Mouse (Mus musculus) heart, embryonic 16.5 days (tissue): Measurements from ENCODE around the gene Ankrd36. TPM values are rescaled to one million over a fixed set of nuclear protein-coding genes. Genes with fewer than 3 reads are reported as not detected.
"Not testable (repeated sequence)": the region's sequence is repeated elsewhere in the genome, so short reads cannot be mapped to it uniquely, and the experiment has no call there.

Experiments used
- ATAC-seq: fragments of 200-750 bp; cut with Nextera tagmentation; replicated peaks from 2 replicates; pipeline ENCODE4 v1.8.0; 2017; ENCODE audit warnings: moderate number of reproducible peaks; ENCODE audit not compliant: insufficient read depth, low FRiP score; ENCODE audit errors: extremely low read depth
- H3K27ac ChIP-seq: fragments of 300-500 bp; sonication (generic); 2 replicates; pipeline ENCODE4 v1.5.1; 2014; ENCODE audit warnings: mild to moderate bottlenecking, low read length, control low read depth, moderate library complexity
- H3K27me3 ChIP-seq: fragments of 300-500 bp; sonication (generic); 2 replicates; pipeline ENCODE4 v1.6.1; 2014; ENCODE audit warnings: low read length, mixed read lengths; ENCODE audit not compliant: control insufficient read depth, insufficient read depth
- H3K36me3 ChIP-seq: fragments of 300-500 bp; sonication (generic); 2 replicates; pipeline ENCODE4 v1.6.1; 2014; ENCODE audit not compliant: control insufficient read depth, insufficient read depth
- H3K4me1 ChIP-seq: fragments of 300-500 bp; sonication (generic); 2 replicates; pipeline ENCODE4 v1.6.1; 2014; ENCODE audit warnings: low read length, mixed read lengths; ENCODE audit not compliant: control insufficient read depth, insufficient read depth
- H3K4me2 ChIP-seq: fragments of 300-500 bp; sonication (generic); 2 replicates; pipeline ENCODE4 v1.6.1; 2014; ENCODE audit warnings: low read depth, mild to moderate bottlenecking, control low read depth, low read length
- H3K4me3 ChIP-seq: fragments of 300-500 bp; sonication (generic); 2 replicates; pipeline ENCODE4 v1.5.1; 2014; ENCODE audit warnings: mild to moderate bottlenecking, control low read depth, low read length
- H3K9ac ChIP-seq: fragments of 300-500 bp; sonication (generic); 2 replicates; pipeline ENCODE4 v1.6.1; 2014; ENCODE audit warnings: low read length, control low read depth
- H3K9me3 ChIP-seq: fragments of 300-500 bp; sonication (generic); replicated peaks from 2 replicates; pipeline ENCODE4 v1.6.1; 2016; ENCODE audit warnings: low read length; ENCODE audit not compliant: control insufficient read depth
- WGBS: fragments of 180-500 bp; shearing (Covaris S2); extraction: QIAGEN DNeasy Blood & Tissue Kit; methylation state at CpG from one replicate; pipeline ENCODE4 v1.1.7; 2014; 5-methylcytosine and 5-hydroxymethylcytosine counted together
- polyA plus RNA-seq: library from polyadenylated mRNA; unstranded; fragments of >200 nt; fragmentation: Nextera tagmentation; extraction: Ambion mirVana; gene quantifications from 2 replicates; pipeline ENCODE4 v1.2.1, GENCODE M21; 2015

Ankrd36 gene
- polyA plus RNA-seq, 1 experiment from 2014 or later: not detected

- 83% methylated on average over 5 of the region's 5 CpGs for WGBS
- H3K9me3 ChIP-seq: no peaks in the 10 kb centered on the region
- no peak overlapping the region for H3K9ac ChIP-seq
- no peak overlapping the region for H3K4me2 ChIP-seq
- no peak overlapping the region for H3K27ac ChIP-seq
- no peak for ATAC-seq
- H3K4me3 ChIP-seq: no peak overlapping the region
- no peaks in the 10 kb centered on the region for H3K27me3 ChIP-seq
- H3K36me3 ChIP-seq: no peaks in the 10 kb centered on the region
- H3K4me1 ChIP-seq: no peaks in the 10 kb centered on the region
Measured at GRCm38 (mm10) chr11:5595792-5596191, 26.3 kb downstream of the Ankrd36 start.

DNA sequence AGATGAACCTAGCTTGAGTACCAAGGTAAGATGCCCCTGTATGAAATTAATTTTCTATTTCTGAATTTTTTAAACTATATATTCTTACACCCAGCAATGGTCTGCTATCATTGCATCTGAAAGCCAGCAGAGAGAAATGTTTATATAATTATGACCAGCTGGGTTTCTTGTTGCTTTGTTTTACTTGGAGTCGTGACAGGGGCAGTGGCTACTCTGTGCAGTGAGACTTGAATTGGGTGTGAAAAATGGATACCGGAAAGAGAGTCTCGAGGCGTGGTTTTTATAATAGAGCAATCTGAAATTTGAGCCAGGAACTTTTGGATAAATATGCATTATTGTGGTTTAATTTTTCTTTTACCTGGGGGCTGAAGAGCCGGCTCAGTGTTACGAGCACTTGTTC is 27.3 kb downstream of the Ankrd36 start:
- H3K9ac ChIP-seq: no peak overlapping the region
- H3K4me2 ChIP-seq: no peak overlapping the region
- no peaks in the 10 kb centered on the region for H3K4me1 ChIP-seq
- no peak overlapping the region for H3K4me3 ChIP-seq
- no peaks in the 10 kb centered on the region for H3K27me3 ChIP-seq
- H3K9me3 ChIP-seq: no peaks in the 10 kb centered on the region
- 75% methylated on average over 6 of the region's 6 CpGs for WGBS
- H3K36me3 ChIP-seq: no peaks in the 10 kb centered on the region
- no peak for ATAC-seq
- H3K27ac ChIP-seq: no peak overlapping the region

GRCm38 (mm10) chr11:5605421-5605820 is 35.9 kb downstream of the Ankrd36 start:
- Histone ChIP-seq H3K27me3 (no peaks in the 10 kb centered on the region), H3K9me3 (peaks cover 3% of the 10 kb centered on the region; the same call in 1 of the 2 replicates), H3K36me3 (no peaks in the 10 kb centered on the region), H3K27ac (no peak overlapping the region), H3K4me1 (no peaks in the 10 kb centered on the region), H3K9ac (no peak overlapping the region), H3K4me3 (no peak overlapping the region), H3K4me2 (no peak overlapping the region)
- ATAC-seq: no peak
- 68% methylated on average over 3 of the region's 3 CpGs for WGBS

GRCm38 (mm10) chr11:5611918-5612317 is 42.4 kb downstream of the Ankrd36 start:
- not testable (repeated sequence) for H3K9me3 ChIP-seq, H3K4me2 ChIP-seq, H3K9ac ChIP-seq, H3K36me3 ChIP-seq, ATAC-seq, H3K27ac ChIP-seq, H3K27me3 ChIP-seq, H3K4me1 ChIP-seq, H3K4me3 ChIP-seq
- whole genome bisulfite sequencing: 65% methylated on average over 1 of the region's 1 CpGs

- Histone ChIP-seq H3K4me3 (no peak overlapping the region), H3K27ac (no peak overlapping the region), H3K4me2 (no peak overlapping the region), H3K36me3 (no peaks in the 10 kb centered on the region), H3K27me3 (no peaks in the 10 kb centered on the region), H3K4me1 (no peaks in the 10 kb centered on the region), H3K9ac (no peak overlapping the region), H3K9me3 (peaks cover 8% of the 10 kb centered on the region)
- 45% methylated on average over 3 of the region's 3 CpGs for WGBS
- ATAC-seq: no peak
Measured at GRCm38 (mm10) chr11:5614453-5614852, 45.0 kb downstream of the Ankrd36 start.

- H3K36me3 ChIP-seq: no peaks in the 10 kb centered on the region
- no peak overlapping the region for H3K9ac ChIP-seq
- no peak overlapping the region for H3K27ac ChIP-seq
- H3K4me1 ChIP-seq: no peaks in the 10 kb centered on the region
- no peak for ATAC-seq
- WGBS: 80% methylated on average over 4 of the region's 4 CpGs
- no peaks in the 10 kb centered on the region for H3K9me3 ChIP-seq
- H3K4me2 ChIP-seq: no peak overlapping the region
- no peak overlapping the region for H3K4me3 ChIP-seq
- no peaks in the 10 kb centered on the region for H3K27me3 ChIP-seq
Measured at GRCm38 (mm10) chr11:5625101-5625500, 55.6 kb downstream of the Ankrd36 start.

GRCm38 (mm10) chr11:5629033-5629432 is 59.5 kb downstream of the Ankrd36 start:
- no peak overlapping the region for H3K4me2 ChIP-seq
- H3K36me3 ChIP-seq: no peaks in the 10 kb centered on the region
- H3K9me3 ChIP-seq: no peaks in the 10 kb centered on the region
- H3K4me1 ChIP-seq: no peaks in the 10 kb centered on the region
- H3K9ac ChIP-seq: no peak overlapping the region
- ATAC-seq: no peak
- no peaks in the 10 kb centered on the region for H3K27me3 ChIP-seq
- no peak overlapping the region for H3K4me3 ChIP-seq
- WGBS: 18% methylated on average over 15 of the region's 15 CpGs
- H3K27ac ChIP-seq: no peak overlapping the region

DNA sequence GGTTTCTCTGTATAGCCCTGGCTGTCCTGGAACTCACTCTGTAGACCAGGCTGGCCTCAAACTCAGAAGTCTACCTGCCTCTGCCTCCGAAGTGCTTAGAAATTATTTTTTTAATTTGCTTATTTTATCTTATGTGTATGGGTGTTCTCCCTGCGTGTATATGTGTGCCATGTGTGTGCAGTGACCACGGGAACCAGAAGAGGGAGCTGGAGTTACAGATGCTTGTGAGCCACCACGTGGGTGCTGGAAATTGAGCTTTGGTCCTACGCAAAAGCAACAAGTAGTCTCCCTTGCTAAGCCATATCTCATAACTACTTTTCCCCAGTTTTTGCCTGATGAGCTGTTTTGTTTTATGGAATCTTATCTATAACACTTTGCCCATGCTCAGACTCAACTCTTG is 73.6 kb downstream of the Ankrd36 start:
- no peak for ATAC-seq
- H3K27ac ChIP-seq: no peak overlapping the region
- H3K4me2 ChIP-seq: no peak overlapping the region
- H3K9me3 ChIP-seq: no peaks in the 10 kb centered on the region
- H3K4me1 ChIP-seq: no peaks in the 10 kb centered on the region
- H3K9ac ChIP-seq: no peak overlapping the region
- H3K4me3 ChIP-seq: no peak overlapping the region
- no peaks in the 10 kb centered on the region for H3K36me3 ChIP-seq
- H3K27me3 ChIP-seq: no peaks in the 10 kb centered on the region
- WGBS: 78% methylated on average over 5 of the region's 5 CpGs

- Histone ChIP-seq H3K27me3 (no peaks in the 10 kb centered on the region), H3K9me3 (no peaks in the 10 kb centered on the region), H3K27ac (no peak overlapping the region), H3K36me3 (no peaks in the 10 kb centered on the region), H3K9ac (no peak overlapping the region), H3K4me3 (no peak overlapping the region), H3K4me1 (no peaks in the 10 kb centered on the region), H3K4me2 (no peak overlapping the region)
- WGBS: 59% methylated on average over 7 of the region's 7 CpGs
- no peak for ATAC-seq
Measured at GRCm38 (mm10) chr11:5650321-5650720, 80.8 kb downstream of the Ankrd36 start.

- Histone ChIP-seq H3K9me3 (no peaks in the 10 kb centered on the region), H3K4me1 (no peaks in the 10 kb centered on the region), H3K4me3 (no peak overlapping the region), H3K9ac (no peak overlapping the region), H3K27ac (no peak overlapping the region), H3K36me3 (no peaks in the 10 kb centered on the region), H3K4me2 (no peak overlapping the region), H3K27me3 (no peaks in the 10 kb centered on the region)
- ATAC-seq: no peak
- 48% methylated on average over 6 of the region's 6 CpGs for WGBS
Measured at GRCm38 (mm10) chr11:5682541-5682940, 113.1 kb downstream of the Ankrd36 start.
